Mouse (Mus musculus) brain, embryonic 18.5 days (tissue): ENCODE data around the gene Ccdc190.

ENCODE experiments used
- DNase-seq: peaks from one replicate; pipeline ENCODE4 v3.0.0-alpha.2; 2012; ENCODE audit warnings: low read depth, low spot score

Ccdc190 gene

DNA sequence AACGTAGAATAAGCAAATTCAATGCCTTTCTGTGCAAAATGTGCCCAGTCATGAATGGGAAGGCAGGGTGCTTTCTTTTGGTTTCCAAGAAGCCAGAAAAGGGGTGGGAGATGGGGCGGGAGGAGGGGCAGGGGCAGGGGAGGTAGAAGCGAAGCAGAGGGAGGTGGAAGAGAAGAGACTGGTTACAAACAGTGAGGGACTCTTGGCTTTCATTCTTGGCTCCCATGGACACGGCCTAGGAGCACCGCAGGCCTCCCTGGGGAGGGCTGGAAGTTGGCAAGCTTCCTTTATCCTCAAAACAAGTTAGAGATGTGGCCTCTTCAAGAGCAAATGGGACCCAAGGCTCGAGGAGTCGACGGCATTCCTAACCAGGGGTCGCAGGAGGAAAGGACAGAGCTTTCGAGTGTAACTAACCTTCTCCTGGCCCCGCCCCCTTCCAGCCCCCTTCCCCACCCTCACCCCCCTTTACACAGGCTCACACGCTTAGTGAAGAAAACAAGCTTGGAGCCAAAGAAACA lies at the start of gene Ccdc190:
Gene Ccdc190, plus strand, starts transcription at position 195 of the 518 bp plus-strand sequence.
- no peak for DNase-seq

DNA sequence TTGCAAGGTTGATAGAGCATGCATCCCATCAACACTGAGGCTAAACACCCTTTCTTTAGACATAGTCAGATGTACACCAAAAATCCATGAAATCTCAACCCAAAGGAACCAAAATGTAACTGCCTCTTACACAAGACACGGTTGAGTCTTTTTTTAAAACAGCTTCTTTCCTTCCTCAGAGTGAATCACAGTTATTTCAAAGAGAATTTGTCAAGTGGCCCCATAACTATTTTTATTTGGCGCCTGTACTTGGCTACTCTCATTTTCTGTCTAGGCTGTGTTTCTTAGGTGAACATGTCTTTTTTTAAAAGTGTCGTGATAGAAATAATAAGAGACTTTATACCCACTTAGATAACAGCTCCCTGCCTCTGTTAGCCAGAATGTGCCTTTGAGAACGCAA lies 49.4 kb upstream of the Ccdc190 start:
- DNase-seq, result no peak

DNA sequence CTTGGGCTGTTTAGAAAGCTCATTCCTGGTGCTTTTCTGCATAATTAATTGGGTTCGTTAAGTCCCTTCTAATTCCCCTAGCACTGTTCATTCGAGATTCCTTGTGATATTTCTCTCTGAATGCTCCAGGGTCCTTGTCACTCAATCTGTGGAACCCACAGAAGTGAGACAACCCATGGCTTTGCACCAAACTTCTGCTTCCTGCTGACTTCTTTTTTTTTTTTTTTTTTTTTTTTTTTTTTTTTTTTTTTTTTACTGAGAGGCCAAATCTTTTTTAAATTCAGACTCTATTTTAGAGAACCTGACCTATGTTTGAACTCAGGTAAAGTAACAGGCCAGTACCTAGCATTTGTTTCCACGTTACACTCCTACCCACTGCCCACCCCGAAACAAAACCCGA lies 48.3 kb upstream of the Ccdc190 start:
- DNase-seq, result no peak

DNA sequence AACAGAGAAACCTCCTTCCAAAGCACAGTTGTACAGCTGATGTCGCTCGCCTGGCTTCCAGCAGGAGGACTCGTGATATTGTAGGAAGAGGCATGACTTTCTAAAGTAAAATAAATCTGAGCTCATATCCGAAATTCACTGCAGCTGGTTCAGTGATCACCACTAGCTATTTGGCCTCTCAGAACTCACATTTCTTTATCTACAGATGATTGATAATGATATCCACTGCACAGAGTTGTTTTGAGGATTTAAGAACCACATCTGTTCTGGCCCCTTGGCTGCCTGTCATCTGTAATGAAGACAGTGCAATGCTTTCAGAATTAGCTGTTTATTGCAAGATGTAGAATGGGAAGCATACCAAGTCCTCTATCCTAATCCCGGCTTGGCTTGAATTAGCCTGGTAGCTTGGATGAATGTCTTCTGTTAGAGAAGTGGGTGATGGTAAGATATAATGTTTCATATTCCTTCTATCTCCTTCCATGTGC lies 45.3 kb upstream of the Ccdc190 start:
- no peak for DNase-seq

DNA sequence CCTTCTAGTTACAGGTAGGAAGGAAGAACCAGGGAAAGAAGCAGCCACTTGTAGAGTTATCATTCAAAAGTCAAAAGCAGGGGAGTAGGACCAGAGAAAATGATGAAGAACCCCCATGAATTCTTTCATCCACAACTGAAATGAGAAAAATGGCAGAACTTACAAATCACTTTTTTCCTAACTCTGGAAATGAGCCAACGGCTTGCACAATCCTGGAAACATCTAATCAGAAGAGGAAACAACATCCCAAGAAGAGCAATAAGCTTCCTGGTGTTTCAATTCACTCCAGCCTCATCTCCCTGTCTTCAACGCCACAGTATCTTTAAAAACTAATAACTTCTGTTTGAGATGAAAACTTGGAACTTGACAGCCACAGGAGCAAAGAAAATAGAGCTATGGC lies 39.2 kb upstream of the Ccdc190 start:
- no peak for DNase-seq

DNA sequence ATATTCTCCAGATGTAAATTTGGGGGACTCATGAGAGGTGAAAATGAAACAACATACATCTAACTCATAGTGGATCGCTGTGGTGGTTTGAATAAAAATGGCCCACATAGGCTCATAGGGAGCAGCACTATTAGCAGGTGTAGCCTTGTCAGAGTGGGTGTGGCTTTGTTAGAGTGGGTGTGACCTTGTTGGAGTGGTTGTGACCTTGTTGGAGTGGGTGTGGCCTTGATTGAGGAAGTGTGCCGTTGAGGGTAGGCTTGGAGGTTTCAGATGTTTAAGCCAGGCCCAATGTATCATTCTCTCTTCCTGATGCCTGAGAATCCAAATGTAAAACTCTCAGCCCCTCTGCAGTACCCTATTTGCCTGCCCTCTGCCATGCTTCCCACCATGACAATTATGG lies 34.5 kb upstream of the Ccdc190 start:
- no peak for DNase-seq

DNA sequence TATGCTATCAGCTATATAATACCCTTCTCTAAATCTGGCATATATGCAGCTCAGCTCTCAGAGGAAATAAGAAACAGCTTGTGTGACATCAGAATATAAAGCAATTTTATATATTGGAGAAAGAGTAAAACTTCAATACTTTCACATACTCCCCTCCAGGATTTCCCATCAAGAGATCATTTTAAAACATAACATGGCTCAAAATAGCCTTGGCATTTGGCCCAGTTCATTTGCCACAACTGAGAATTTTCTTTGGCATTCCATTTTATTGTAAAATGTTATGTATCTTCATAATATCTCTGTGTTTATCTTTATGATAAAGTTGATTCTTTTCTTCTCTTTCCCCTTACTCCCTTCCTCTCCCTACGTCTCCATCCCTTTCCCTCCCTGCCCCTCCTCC lies 32.8 kb upstream of the Ccdc190 start:
- DNase-seq, result no peak

DNA sequence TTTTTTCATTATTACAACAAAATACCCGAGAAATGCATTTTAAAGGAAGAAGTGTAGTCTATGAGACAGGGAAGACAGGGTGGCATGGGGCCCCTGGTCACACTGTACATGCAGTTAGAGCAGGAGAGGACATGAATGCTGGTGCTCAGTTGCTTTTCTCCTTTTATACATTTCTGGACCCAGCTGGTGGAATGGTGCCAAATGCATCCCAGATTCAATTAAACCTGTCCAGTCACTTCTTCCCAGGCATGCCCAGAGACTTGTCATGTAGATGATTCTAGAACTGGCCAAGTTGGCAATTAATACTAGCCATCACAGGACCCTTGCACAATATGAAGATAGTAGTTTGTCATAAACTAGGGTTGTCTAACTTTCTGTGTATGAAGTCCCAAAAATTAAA lies 30.5 kb upstream of the Ccdc190 start:
- no peak for DNase-seq

DNA sequence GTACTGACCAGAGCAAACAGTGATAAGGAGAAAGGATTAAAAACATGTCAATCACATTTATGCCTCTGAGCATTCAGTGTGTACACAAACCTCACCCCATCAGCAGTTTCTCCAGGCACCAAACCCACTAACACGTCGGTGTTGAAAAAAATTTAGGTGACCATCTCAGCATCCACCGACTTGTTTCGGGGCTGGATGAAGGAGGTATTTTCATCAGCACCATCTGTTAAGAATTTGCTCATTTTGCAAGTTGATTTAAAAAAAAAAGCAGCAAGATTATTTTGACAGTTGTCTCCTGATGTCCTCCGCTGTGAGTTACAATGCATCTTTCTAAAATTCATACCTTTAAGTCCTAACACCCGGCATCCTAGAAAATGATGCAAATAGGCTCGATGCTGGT lies 29.8 kb upstream of the Ccdc190 start:
- no peak for DNase-seq

DNA sequence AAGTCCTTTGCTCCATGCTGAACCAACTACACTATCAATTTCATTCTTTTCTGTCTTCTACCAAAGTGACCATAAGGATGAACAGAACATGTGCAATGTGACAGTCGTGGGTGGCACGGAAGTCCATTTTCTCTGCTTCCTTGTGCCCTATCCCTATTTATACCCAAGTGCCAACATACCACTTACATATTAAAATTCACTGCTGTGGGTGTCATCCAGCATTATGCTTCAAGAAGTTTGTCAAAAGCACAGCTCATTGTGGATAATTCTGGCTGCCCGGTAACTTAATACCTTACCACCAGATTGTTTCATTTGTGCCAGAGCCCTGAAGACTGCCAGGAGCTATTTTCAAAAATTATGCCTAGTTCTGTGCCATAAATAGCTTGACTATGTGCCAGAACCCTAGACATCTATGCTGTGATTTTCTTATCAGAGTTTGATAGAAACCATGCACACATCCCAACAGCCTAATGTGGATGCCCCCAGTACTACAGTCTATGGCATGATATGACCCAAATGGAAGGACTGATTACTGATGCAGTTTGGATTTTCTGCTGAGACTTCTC lies 27.6 kb upstream of the Ccdc190 start:
- no peak for DNase-seq

DNA sequence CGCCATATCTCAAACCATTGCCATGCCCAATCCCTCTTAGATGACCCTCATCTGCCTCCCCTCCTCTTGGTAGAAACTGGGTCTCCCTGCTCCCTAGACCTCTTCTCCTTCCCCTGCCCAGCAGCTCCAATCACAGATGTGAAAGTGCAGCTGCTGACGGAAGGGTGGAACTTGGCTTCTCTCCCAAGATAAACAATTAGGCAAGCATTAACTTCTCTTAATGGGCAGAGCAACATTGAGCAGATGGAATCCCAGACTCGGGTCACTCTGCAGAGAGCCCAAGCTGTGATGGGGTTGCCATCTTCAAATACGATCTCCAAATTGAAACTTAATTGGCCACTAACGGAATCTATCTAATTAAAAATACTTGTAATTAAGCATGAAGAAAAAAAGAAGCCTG lies 19.3 kb upstream of the Ccdc190 start:
- DNase-seq, result no peak

DNA sequence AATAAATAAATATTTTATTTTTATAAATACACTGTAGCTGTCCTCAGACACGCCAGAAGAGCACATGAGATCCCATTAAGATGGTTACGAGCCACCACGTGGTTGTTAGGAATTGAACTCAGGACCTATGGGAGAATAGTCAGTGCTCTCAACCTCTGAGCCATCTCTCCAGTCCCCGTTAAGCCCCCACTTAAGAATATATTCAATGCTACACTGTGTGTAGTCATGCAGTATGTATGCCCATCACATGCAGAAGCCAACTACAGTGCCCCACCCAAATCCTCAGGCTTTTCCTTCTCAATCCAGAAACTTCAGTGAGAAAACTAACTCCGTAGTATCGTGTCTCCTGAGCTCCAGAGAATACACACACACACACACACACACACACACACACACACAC lies 18.8 kb upstream of the Ccdc190 start:
- DNase-seq, result no peak

DNA sequence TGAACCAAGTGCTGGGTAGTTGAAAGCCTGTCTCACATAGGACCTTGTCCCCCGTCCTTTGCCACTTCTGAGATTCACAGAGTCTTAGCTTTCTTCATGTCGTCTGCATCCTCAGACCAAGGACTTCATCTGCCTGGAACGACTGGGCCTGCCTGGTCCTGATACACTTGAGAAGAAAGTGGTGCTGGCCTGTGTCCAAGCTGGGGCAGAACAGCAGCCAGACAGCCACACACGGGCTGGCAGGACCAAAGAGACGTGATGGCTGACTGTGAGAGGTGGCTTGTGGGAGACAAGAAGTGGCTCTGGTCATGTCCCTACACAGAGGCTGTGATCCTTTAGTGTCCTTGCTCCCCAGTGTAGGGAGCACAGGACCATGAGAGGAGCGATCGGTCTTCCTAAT lies 17.7 kb upstream of the Ccdc190 start:
- no peak for DNase-seq

DNA sequence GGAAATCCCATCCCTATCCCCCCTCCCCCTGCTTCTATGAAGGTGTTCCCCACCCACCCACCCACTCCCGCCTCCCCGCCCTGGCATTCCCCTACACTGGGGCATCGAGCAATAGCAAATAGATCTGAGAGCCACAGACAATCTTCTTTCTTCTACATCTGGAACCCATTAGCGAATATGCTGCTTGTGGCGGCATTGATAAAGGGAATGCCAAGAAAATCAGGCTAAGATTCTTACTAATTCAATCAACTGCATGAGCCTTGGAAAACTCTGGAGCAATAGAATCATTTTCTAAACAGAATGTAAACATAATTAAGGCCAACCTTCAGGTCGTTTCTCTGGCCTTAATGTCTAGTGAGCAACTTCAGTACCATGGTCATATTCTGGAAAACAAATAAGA lies 16.9 kb upstream of the Ccdc190 start:
- DNase-seq, result no peak

DNA sequence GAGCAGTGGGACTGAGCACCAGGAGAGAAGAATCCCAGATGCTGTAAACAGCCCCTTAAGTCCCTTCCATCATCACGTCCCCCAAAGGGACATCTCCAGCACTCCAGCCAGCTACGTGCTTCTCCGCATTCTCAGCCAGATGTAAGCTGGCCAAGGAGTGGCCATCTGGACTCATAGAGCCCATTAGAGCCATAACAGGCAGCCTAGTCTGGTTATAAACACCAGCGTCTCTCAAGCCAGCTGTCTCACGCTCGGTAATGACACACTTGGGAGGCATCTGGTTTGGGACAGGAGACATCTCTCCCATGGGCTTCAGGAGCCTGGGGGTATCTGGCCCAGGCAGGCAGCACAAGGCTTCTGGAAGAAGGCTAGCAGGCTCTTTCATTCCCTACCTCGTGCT lies 11.8 kb upstream of the Ccdc190 start:
- DNase-seq, result no peak

DNA sequence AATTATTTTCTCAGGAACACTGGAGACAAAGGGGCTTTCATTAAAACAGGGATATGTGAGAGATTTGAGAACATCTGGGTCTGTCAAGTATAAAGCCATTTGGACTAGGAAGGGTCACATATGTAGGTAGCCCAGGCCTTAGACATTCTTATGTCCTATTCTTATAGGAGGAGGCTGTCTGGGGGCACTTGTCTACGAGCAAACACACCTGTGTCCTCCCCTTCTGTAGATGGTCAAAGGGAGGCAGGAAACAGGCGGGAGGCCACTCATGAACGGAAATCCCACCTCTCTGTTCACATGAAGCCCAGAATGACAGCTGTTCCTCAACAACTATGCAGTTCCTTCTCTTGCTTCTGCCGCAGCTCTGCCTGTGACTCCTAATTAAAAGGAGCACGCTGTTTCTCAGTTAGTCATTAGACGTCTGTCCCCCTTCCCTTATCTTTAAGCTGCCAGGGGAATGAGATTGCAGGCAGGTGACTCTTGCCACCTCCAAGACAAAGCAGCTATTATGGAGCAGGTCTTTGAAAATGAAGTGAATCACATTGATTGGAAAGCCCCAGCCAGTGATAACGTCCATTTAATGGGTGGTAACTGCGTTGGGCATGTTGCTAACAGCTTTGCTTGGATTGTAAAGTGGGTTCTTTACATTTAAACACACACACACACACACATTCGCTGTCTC lies 11.2 kb upstream of the Ccdc190 start:
- DNase-seq, result no peak

DNA sequence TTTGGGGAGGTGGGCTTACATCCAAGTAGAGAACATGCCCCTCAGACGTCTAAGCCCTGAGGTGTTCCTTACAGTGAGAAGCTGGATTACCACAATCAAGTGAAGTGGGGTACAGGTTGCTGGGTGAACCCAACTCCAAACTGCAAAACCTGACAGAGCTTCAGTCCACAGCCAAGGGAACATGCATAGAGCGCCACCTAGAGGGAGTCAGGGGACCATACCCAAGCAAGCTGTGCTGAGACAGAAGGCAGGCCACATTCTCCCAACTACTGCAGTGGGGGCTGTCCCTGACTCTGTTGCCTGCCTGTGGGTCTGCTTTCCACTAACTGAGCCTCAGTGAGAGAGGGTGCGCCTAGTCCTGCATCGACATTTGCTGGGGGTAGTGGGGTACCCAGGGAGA lies 10.4 kb upstream of the Ccdc190 start:
- no peak for DNase-seq

DNA sequence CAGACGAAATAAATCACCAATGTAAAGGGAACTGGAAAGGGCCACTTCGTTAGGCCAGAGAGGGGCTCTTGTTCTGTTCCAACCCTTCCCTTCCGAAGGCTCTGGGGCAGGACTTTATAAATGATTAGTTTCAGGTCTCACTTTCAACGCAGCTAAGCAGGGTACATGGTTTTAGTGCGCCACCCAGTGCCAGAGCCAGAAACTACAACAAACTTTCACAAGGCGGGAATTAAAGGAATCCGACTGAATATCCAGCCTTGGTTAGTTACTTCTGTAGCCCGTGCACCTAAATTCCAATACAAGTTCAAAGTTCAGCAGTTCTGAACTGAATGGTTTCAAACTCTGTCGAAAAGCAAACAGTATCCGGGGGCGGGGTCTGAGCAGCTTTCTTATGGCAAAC lies 9.2 kb upstream of the Ccdc190 start:
- DNase-seq, result no peak

DNA sequence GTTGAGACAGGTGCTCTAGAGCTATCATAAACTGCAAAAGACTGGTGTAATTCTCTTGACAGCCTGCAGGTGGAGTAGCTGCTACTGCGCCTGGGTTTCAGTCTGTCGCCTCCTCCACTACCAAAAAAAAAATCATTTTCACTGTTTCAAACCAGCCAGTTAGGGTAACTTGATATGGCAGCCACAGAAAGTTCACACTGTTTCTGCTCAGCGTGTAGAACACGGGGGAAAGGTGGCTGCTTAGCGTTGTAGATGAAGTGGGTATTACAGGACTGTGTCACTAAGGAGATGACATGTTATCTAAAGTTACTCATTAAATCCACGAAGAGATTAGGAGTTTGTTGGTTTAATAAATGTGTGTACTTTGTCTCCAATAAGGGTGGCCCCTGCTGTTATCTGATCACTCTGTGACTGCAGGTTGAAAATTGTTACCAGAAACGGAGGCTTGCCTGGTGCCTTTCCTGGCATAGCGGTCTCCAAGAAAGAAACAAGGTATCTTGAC lies 6.7 kb upstream of the Ccdc190 start:
- no peak for DNase-seq

DNA sequence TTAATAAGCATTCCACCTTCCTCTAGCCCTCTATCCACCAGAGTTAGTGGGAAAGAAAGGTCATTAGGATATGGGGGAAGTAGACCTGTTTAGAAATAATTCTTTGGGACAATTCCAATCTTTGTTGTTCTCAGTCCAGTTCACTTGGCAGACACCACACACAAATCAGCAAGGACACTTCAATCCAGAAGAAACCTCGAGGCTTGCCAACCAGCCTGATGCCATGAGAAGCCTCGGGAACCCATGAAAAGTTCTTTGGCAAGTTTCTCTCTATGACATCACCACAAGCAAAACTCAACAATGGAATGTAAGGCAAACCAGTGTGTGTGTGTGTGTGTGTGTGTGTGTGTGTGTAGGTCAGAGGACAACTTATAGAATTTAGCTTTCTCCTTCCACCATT lies 3.9 kb upstream of the Ccdc190 start:
- DNase-seq, result no peak

DNA sequence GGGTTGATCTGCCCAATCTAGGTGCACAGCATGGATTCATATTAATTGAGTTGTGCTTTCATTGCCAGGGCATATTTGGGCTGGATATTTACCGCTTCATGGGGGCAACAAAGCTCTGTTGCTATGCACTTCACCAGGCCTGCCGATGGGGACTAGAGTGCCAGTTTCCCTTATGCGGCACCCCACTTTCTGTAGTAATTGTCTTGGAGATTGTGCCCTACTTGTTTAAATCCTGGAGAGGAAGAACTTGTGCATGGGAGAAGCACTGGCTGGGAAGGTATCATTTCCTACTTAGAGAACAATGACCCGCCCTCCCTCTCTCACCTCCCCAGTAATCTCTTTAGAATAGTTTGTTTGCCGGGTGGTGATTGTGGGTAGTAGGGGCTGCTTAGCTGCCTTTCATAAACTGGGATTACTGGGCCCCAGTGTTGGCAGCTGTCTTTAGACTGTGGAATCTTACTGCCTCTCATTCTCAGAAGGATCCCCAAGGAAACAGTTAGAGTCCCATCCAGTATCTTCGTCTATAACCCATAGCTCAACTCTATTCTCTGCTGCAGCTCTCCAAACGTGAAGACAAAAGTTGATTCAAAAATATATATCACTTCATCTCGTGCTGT lies 587 bp upstream of the Ccdc190 start:
- DNase-seq, result no peak

DNA sequence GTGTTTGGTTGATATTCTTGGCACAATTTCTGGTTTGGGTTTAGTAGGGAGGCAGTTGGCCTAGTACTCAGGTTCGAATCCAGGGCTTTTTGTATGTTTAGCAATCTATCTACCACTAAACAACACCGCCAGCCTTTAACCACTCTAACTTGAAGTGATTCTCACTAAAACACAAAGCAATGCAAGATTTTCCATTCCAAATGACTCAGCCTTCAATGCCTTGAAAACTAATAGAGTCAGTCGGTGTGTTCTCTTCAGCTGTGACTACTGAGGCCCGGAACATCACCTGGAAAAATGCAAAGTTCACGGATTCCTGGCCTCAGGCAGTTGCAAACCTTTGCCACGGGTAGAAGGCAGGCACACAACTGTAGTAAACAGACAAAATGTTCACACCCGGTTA lies 3.2 kb downstream of the Ccdc190 start:
- no peak for DNase-seq
